In genomic region chr4:115396950-115397349, GRCm38 (mm10) we compare ENCODE assay signal across 15 mouse cellular contexts. TPM values are rescaled to one million over a fixed set of nuclear protein-coding genes. Genes with fewer than 3 reads are reported as not detected.
"Had no signal": no experiment of that assay in that cellular context is flagged by ENCODE, and none has a peak within 500 bp of the region (broad histone marks: within the 10 kb centered on the region; RNA-seq: fewer than 3 reads in every experiment).

No protein-coding gene starts in this region.

RNA-seq across cellular contexts. Expression of gene Cyp4a12b, which starts 14.5 kb away (rescaled TPM):
- total RNA-seq: heart, postnatal 10 days; heart, postnatal 25 days; heart, postnatal 36 days; heart, postnatal 4 days; hindbrain, postnatal 0 days; layer of hippocampus, adult 18-20 months; layer of hippocampus, adult 2 months; layer of hippocampus, adult 8-10 months; layer of hippocampus, postnatal 10 days; layer of hippocampus, postnatal 14 days; layer of hippocampus, postnatal 25 days; layer of hippocampus, postnatal 36 days had no signal

RNA-seq across cellular contexts. Expression of gene Cyp4a30b, which starts 55.5 kb away (rescaled TPM):
- total RNA-seq: heart, postnatal 10 days; heart, postnatal 14 days; heart, postnatal 25 days; heart, postnatal 36 days; heart, postnatal 4 days; hindbrain, postnatal 0 days; layer of hippocampus, adult 18-20 months; layer of hippocampus, adult 2 months; layer of hippocampus, adult 8-10 months; layer of hippocampus, postnatal 10 days; layer of hippocampus, postnatal 14 days; layer of hippocampus, postnatal 25 days; layer of hippocampus, postnatal 36 days; left cerebral cortex, adult 18-20 months; left cerebral cortex, adult 2 months had no signal
